Mouse (Mus musculus) erythroblast, embryonic 14.5 days (primary cell): ENCODE measurements at regions not wholly inside any gene's neighbourhood (a gene's known extent, or its start where the extent isn't known, plus 50 kb on each side); places are given as distances from the start of the nearest gene placed in this dataset.

Experiments used
- H3K27me3 ChIP-seq: 2 replicates; pipeline ENCODE4 v1.6.1; 2012; ENCODE audit warnings: inconsistent platforms; ENCODE audit not compliant: control insufficient read depth
- H3K36me3 ChIP-seq: 2 replicates; pipeline ENCODE4 v1.6.1; 2012; ENCODE audit warnings: mild to moderate bottlenecking, inconsistent platforms; ENCODE audit not compliant: control insufficient read depth
- H3K4me1 ChIP-seq: 2 replicates; pipeline ENCODE4 v1.6.1; 2012; ENCODE audit warnings: inconsistent platforms; ENCODE audit not compliant: control insufficient read depth
- H3K4me3 ChIP-seq: replicated peaks from 2 replicates; pipeline ENCODE3; 2012; ENCODE audit warnings: moderate library complexity, mild to moderate bottlenecking, inconsistent platforms
- H3K9me3 ChIP-seq: 2 replicates; pipeline ENCODE4 v1.6.1; 2012; ENCODE audit warnings: low read length, inconsistent platforms, mixed read lengths; ENCODE audit not compliant: control insufficient read depth
- GATA1 ChIP-seq: IDR thresholded peaks from 2 replicates; pipeline ENCODE4 v1.6.1; 2012; ENCODE audit warnings: low read length, inconsistent platforms, mixed read lengths
- TAL1 ChIP-seq: IDR thresholded peaks from 3 replicates; pipeline ENCODE4 v1.6.1; 2012; ENCODE audit warnings: low read length, inconsistent platforms, mixed read lengths

- Histone ChIP-seq H3K4me3 (no peak overlapping the region), H3K27me3 (no peaks in the 10 kb centered on the region), H3K4me1 (no peaks in the 10 kb centered on the region), H3K9me3 (peaks cover 5% of the 10 kb centered on the region; the same call in 1 of the 2 replicates), H3K36me3 (no peaks in the 10 kb centered on the region)
- no peak for TF ChIP-seq GATA1
- TF ChIP-seq TAL1 = no peak
Observed at GRCm38 (mm10) chr17:82829415-82829814, 385.7 kb upstream of the Pkdcc start.

- no peaks in the 10 kb centered on the region for H3K27me3 ChIP-seq
- no peaks in the 10 kb centered on the region for H3K36me3 ChIP-seq
- H3K4me1 ChIP-seq = no peaks in the 10 kb centered on the region
- TF ChIP-seq GATA1 (no peak), TAL1 (no peak)
- no peaks in the 10 kb centered on the region; the same call in 1 of the 2 replicates for H3K9me3 ChIP-seq
- no peak overlapping the region for H3K4me3 ChIP-seq
Observed at GRCm38 (mm10) chr17:82834177-82834576, 380.9 kb upstream of the Pkdcc start.

GRCm38 (mm10) chr17:82836115-82836514 is 379.0 kb upstream of the Pkdcc start:
- Histone ChIP-seq H3K9me3 (peaks cover 1% of the 10 kb centered on the region; the same call in 1 of the 2 replicates), H3K4me1 (no peaks in the 10 kb centered on the region), H3K36me3 (no peaks in the 10 kb centered on the region), H3K4me3 (no peak overlapping the region), H3K27me3 (no peaks in the 10 kb centered on the region)
- TF ChIP-seq TAL1 (no peak), GATA1 (no peak)

- peaks cover 24% of the 10 kb centered on the region for H3K9me3 ChIP-seq
- H3K27me3 ChIP-seq = no peaks in the 10 kb centered on the region
- no peak overlapping the region for H3K4me3 ChIP-seq
- H3K4me1 ChIP-seq = no peaks in the 10 kb centered on the region
- H3K36me3 ChIP-seq = no peaks in the 10 kb centered on the region
- TF ChIP-seq GATA1 (no peak), TAL1 (no peak)
Observed at GRCm38 (mm10) chr17:82846776-82847494, 368.2 kb upstream of the Pkdcc start.

GRCm38 (mm10) chr17:82857199-82858147 is 357.6 kb upstream of the Pkdcc start:
- Histone ChIP-seq H3K36me3 (no peaks in the 10 kb centered on the region), H3K4me1 (no peaks in the 10 kb centered on the region), H3K9me3 (peaks cover 14% of the 10 kb centered on the region), H3K4me3 (no peak overlapping the region), H3K27me3 (no peaks in the 10 kb centered on the region)
- TF ChIP-seq TAL1 (no peak), GATA1 (no peak)

- Histone ChIP-seq H3K4me3 (no peak overlapping the region), H3K4me1 (no peaks in the 10 kb centered on the region), H3K27me3 (no peaks in the 10 kb centered on the region), H3K36me3 (no peaks in the 10 kb centered on the region), H3K9me3 (peaks cover 2% of the 10 kb centered on the region; the same call in 1 of the 2 replicates)
- TF ChIP-seq GATA1 (no peak), TAL1 (no peak)
Observed at GRCm38 (mm10) chr17:82860391-82860790, 354.7 kb upstream of the Pkdcc start.

GRCm38 (mm10) chr17:82860966-82861365 is 354.1 kb upstream of the Pkdcc start:
- peaks cover 2% of the 10 kb centered on the region; the same call in 1 of the 2 replicates for H3K9me3 ChIP-seq
- no peak overlapping the region for H3K4me3 ChIP-seq
- TF ChIP-seq TAL1 (no peak), GATA1 (no peak)
- no peaks in the 10 kb centered on the region for H3K36me3 ChIP-seq
- H3K27me3 ChIP-seq = no peaks in the 10 kb centered on the region
- H3K4me1 ChIP-seq = no peaks in the 10 kb centered on the region

GRCm38 (mm10) chr17:82877131-82877530 is 338.0 kb upstream of the Pkdcc start:
- no peaks in the 10 kb centered on the region for H3K4me1 ChIP-seq
- no peak for TF ChIP-seq TAL1
- TF ChIP-seq GATA1 = no peak
- H3K27me3 ChIP-seq = no peaks in the 10 kb centered on the region
- H3K9me3 ChIP-seq = peaks cover 10% of the 10 kb centered on the region; the same call in 1 of the 2 replicates
- H3K36me3 ChIP-seq = no peaks in the 10 kb centered on the region
- no peak overlapping the region for H3K4me3 ChIP-seq

- no peaks in the 10 kb centered on the region for H3K36me3 ChIP-seq
- no peak overlapping the region for H3K4me3 ChIP-seq
- no peaks in the 10 kb centered on the region for H3K27me3 ChIP-seq
- no peaks in the 10 kb centered on the region for H3K4me1 ChIP-seq
- TF ChIP-seq GATA1 = no peak
- TF ChIP-seq TAL1 = no peak
- H3K9me3 ChIP-seq = peaks cover 3% of the 10 kb centered on the region; the same call in 1 of the 2 replicates
Observed at GRCm38 (mm10) chr17:82900602-82901001, 314.5 kb upstream of the Pkdcc start.
